Mouse (Mus musculus) skeletal muscle tissue, adult 2 months (tissue): ENCODE results near the gene Lif.

Source experiments
- DNase-seq: peaks from one replicate; pipeline ENCODE4 v3.0.0-alpha.2; 2012; ENCODE audit warnings: low read depth, low spot score

Lif gene

DNA sequence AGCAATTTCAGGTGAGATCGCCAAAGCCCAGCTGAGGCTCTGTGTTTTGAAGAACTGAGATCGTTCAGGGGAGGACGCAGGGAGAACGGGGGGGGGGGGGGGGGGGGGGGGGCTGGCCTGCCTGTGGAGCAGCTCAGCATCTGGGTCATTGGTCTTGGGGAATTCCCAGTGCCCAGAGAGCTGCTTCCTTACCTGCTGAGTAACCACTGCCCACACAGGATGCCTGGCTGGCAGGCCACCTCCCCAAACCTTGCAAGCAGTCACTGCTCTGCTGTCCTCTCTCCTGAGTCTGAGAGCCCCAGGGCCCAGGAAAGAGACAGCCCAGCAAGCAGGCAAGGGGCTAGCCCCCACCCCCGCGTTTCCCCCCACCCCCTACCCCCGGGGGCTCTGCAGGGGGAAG is 5.5 kb downstream of the Lif start:
- no peak for DNase-seq

GRCm38 (mm10) chr11:4263296-4263695 is 5.9 kb downstream of the Lif start:
- no peak for DNase-seq

- peak; percentile 69 for DNase-seq
Measured at GRCm38 (mm10) chr11:4264066-4264465, 6.7 kb downstream of the Lif start.

- no peak for DNase-seq
Measured at GRCm38 (mm10) chr11:4266271-4267201, 9.2 kb downstream of the Lif start.

GRCm38 (mm10) chr11:4267202-4267578 is 9.8 kb downstream of the Lif start:
- no peak for DNase-seq

DNA sequence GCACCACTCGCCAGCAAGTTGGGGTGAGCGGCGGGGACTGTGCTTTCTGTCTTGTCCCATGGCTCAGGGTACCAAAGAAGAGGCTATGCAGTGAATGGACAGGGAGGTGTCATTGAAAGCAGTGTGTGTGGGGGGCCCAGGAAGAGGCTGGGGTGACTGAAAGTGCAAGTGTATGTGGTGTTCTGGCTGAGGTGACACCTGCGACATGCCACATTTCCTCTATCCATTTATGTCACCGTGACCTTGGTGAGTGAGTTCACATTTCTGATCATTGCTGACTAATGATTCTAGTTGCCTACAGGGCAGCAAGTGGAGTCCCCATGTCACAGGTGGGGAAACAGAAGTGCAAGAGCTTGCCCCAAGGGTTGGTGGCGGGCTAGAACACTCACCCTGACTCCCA is 11.1 kb downstream of the Lif start:
- no peak for DNase-seq

- DNase-seq, result peak; percentile 78
Measured at GRCm38 (mm10) chr11:4270744-4271459, 13.5 kb downstream of the Lif start.

- no peak for DNase-seq
Measured at GRCm38 (mm10) chr11:4271544-4271943, 14.2 kb downstream of the Lif start.

DNA sequence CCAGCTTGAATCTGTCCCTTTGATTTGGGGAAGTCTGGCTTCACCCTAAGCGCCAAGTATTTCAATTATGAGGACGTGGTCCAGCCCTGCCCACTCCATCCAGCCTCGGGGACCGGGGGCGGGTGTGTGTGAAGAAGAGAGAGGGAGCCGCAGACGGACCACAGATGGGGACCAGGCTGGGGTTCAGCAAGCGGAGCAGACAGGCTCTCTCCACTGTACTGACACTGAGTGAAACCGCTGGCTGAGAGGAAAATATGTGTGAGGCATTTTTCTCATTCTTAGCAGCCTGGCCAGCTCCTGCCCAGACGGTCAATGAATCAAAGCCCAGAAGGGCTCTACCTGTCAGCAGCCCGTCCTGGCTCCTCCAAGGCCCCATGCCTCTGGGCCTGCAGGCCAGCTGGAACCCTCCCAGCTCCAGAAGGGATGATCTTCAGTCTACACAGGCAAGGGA is 19.1 kb downstream of the Lif start:
- no peak for DNase-seq

DNA sequence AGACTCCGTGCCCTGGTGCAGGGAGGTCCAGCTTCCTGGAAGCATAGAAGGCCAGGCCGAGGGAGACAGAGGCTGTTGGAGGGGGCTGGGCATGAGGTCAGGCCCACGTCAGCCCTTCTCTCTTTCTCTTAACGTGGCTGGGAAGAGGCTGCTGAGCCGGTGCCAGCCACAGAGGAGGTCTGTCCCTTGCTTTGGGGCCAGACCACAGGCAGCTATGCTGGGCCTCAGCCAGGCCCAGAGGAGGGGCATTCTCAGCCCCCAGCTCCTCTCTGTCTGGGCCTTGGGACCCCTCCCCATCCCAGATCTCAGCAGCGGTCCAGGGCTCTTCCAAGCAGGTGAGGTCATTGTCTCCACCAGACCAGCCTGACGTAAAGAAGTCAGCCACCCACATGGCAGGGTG is 22.6 kb downstream of the Lif start:
- DNase-seq, result no peak

DNA sequence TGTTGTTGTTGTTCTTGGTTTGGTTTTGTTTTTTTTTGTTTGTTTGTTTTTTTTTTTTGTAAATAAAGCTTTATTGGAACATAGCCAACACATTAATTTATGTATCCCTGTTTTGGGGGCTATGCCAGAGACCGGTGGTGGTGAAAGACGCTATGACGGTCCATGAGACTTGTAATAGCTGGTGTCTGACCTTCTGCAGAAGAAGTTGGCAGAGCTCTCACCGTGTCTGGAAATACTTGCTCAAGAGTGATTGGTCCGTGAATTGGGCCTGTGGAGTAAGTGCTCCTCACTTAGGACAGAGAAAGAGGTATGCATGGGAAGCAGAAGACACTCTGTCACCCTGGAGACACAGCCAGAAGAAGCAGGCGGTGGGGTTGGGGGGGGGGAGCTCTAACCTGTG is 24.5 kb downstream of the Lif start:
- no peak for DNase-seq

- DNase-seq, result peak; percentile 66
Measured at GRCm38 (mm10) chr11:4283627-4284026, 26.3 kb downstream of the Lif start.

GRCm38 (mm10) chr11:4289280-4289679 is 31.9 kb downstream of the Lif start:
- no peak for DNase-seq

DNA sequence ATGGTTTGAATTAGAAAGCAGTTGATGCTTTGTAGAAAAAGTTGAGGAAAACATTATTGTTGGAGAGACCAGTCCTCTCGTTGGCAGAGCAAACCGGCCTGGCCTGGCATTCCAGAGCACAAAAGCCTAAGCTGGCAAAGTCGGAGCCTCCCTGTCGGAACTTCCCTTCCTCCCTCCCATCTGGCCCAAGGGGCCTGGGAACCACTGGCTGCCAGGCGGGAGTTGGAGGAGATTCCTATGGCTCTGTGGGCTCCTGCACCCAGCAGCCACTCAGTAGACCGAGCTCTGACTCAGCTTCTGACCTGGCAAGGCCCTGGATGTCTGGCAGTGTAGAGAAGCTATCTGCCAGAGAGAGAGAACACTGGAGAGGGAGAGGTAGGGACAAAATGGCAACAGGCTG is 34.3 kb downstream of the Lif start:
- DNase-seq, result peak; percentile 47

- DNase-seq, result no peak
Measured at GRCm38 (mm10) chr11:4292224-4292887, 35.0 kb downstream of the Lif start.

DNA sequence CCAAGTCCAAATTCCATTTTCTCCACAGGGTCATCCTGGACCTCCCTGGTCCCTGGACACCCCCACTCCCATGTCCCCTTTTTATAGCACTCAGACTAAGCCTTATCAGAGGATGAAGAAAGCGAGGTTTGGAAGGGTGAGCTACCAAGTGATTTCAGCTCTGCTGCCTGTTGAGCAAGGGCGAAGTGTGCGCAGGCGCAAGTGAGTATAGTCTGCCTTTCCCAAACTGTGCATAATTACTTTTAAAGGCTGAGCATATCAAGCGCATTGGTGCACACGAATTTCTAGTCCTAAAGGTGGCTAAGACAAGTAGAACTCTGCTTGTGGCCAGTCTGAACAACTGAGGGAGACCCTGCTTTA is 35.5 kb downstream of the Lif start:
- no peak for DNase-seq

- DNase-seq, result no peak
Measured at GRCm38 (mm10) chr11:4293481-4293880, 36.1 kb downstream of the Lif start.

GRCm38 (mm10) chr11:4294047-4294446 is 36.7 kb downstream of the Lif start:
- no peak for DNase-seq

DNA sequence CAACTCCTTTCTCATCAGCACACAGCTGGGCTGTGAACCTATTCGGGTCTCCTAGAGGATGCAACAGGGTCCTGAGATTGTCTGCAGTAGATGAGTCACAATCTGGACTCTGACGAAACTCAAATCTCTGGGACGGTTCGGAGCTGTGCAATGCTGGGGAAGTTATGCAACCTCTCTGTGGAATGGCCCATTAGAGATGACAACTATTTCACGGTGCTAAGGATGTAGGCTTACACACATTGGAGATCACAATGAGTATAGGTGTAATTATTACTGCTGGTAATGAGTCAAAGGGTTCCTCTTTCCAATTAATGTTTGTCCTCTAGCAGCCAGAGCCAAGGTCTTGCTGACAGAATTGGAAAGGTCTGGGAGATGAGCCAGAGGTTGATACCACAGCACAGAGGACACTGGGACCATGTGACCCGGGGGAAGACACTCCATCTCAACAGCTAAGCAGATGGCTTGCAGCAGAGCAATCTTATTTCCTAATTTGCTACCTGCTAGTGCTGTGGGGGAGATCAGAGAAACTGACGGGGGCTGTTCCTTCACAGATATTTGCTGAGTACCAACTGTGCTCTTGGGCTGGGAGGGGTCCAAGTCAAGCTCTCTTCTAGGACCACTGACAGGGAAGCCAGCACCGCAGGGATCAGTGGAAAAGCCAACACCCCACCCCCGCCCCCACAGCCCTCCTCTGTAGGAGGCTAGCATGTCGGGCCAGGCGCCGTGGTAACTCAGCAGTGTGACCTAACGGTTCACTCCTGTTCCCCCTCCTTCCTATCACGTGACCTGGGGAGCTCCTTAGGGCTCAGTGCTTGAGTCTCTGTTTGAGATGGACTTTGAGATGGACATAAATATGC is 37.4 kb downstream of the Lif start:
- DNase-seq, result peak; percentile 62

- no peak for DNase-seq
Measured at GRCm38 (mm10) chr11:4296610-4297275, 39.4 kb downstream of the Lif start.

DNA sequence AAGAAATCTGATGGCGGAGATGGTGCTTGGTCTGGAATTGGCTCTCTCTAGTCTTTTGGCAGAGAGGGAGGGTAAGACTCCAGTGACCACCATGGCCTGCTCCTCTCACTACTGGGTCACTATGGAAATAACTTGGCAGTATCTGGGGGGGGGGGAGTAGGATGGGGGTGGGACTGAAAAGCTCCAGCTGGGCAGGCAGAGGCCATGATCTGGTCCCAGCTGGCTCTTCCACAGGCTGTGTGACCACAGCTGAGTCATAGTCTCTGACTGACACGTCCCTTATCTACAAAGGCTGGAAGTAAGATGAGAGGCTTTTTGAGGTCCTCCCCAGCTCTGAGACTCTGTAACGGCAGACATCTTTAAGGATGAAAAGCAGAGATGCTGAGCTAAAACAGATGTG is 40.4 kb downstream of the Lif start:
- DNase-seq, result no peak
